8 mouse cellular contexts compared by ENCODE assay signal in genomic region chr15:85028648-85029047, GRCm38 (mm10). TPM values are rescaled to one million over a fixed set of nuclear protein-coding genes. Genes with fewer than 3 reads are reported as not detected.
DNase-seq lines count a peak whose midpoint lies in the region; ATAC-seq and TF ChIP-seq lines count a peak whose summit lies in the region.
"Not testable (repeated sequence)": the region's sequence is repeated elsewhere in the genome, so short reads cannot be mapped to it uniquely, and the experiment has no call there.

Gene Fam118a, plus strand, starts transcription at chr15:85028948.

- not testable (repeated sequence) for H3K9me3 ChIP-seq in heart, embryonic 11.5 days (replicated peaks; ENCODE audit: control insufficient read depth, low read length); hindbrain, embryonic 15.5 days; limb, embryonic 12.5 days; midbrain, embryonic 14.5 days (ENCODE audit: control insufficient read depth, low read length); stomach, postnatal 0 days (ENCODE audit: control insufficient read depth, low read length)

- DNase-seq in adrenal gland, adult 8-10 months; layer of hippocampus, adult 8-10 months (ENCODE audit: low spot score in 2 of 2); midbrain, embryonic 14.5 days; stomach, postnatal 0 days (ENCODE audit: low spot score): not testable (repeated sequence)

- not testable (repeated sequence) for H3K27me3 ChIP-seq in heart, embryonic 11.5 days (ENCODE audit: control insufficient read depth, insufficient read depth, low read length); hindbrain, embryonic 15.5 days; limb, embryonic 12.5 days; midbrain, embryonic 14.5 days (ENCODE audit: control insufficient read depth, insufficient read depth, low read length); stomach, postnatal 0 days (ENCODE audit: control insufficient read depth, insufficient read depth, low read length)

- not testable (repeated sequence) for ATAC-seq in heart, embryonic 11.5 days (replicated peaks; ENCODE audit: insufficient number of reproducible peaks, low FRiP score, low TSS enrichment); hindbrain, embryonic 15.5 days (ENCODE audit: low FRiP score, low read depth); limb, embryonic 12.5 days (ENCODE audit: insufficient number of reproducible peaks, insufficient read depth, low FRiP score, low TSS enrichment, low read depth); midbrain, embryonic 14.5 days (ENCODE audit: low FRiP score, low TSS enrichment); stomach, postnatal 0 days (ENCODE audit: low FRiP score, low TSS enrichment)

- TF ChIP-seq POLR2A in embryonic fibroblast, embryonic 13.5 days (IDR thresholded peaks at IDR 0.05; ENCODE audit: low read depth, low read length), result not testable (repeated sequence)

- not testable (repeated sequence) for H3K27ac ChIP-seq in embryonic fibroblast, embryonic 13.5 days (ENCODE audit: insufficient read depth, low read length); heart, embryonic 11.5 days (ENCODE audit: low read depth, low read length); hindbrain, embryonic 15.5 days (replicated peaks); limb, embryonic 12.5 days; midbrain, embryonic 14.5 days (replicated peaks; ENCODE audit: low read depth, low read length); stomach, postnatal 0 days (replicated peaks)

- not testable (repeated sequence) for TF ChIP-seq EP300 in stomach, postnatal 0 days (optimal IDR thresholded peaks at IDR 0.05)

- not testable (repeated sequence) for TF ChIP-seq CTCF in embryonic fibroblast, embryonic 13.5 days (IDR thresholded peaks at IDR 0.05; ENCODE audit: borderline replicate concordance, insufficient read depth, low read length); stomach, postnatal 0 days (IDR thresholded peaks at IDR 0.05; ENCODE audit: low read depth)

- H3K4me1 ChIP-seq in embryonic fibroblast, embryonic 13.5 days (ENCODE audit: control insufficient read depth, insufficient read depth, low read length); heart, embryonic 11.5 days (ENCODE audit: control insufficient read depth, insufficient read depth, low read length); hindbrain, embryonic 15.5 days (replicated peaks); limb, embryonic 12.5 days (replicated peaks); midbrain, embryonic 14.5 days (ENCODE audit: control insufficient read depth, insufficient read depth, low read length); stomach, postnatal 0 days (replicated peaks; ENCODE audit: control insufficient read depth, insufficient read depth): not testable (repeated sequence)

- WGBS in heart, embryonic 11.5 days (ENCODE audit: insufficient replicate concordance), result 47% methylated on average over 1 of the region's 1 CpGs
- 56% methylated on average over 1 of the region's 1 CpGs for WGBS in hindbrain, embryonic 15.5 days
- WGBS in limb, embryonic 12.5 days, result 41% methylated on average over 1 of the region's 1 CpGs
- 54% methylated on average over 1 of the region's 1 CpGs for WGBS in midbrain, embryonic 14.5 days
- WGBS in stomach, postnatal 0 days, result 28% methylated on average over 1 of the region's 1 CpGs

- not testable (repeated sequence) for H3K9ac ChIP-seq in heart, embryonic 11.5 days (ENCODE audit: low read depth, low read length); hindbrain, embryonic 15.5 days; limb, embryonic 12.5 days (replicated peaks); midbrain, embryonic 14.5 days (replicated peaks; ENCODE audit: low read length); stomach, postnatal 0 days (ENCODE audit: low read length)

- not testable (repeated sequence) for H3K4me2 ChIP-seq in heart, embryonic 11.5 days; hindbrain, embryonic 15.5 days; limb, embryonic 12.5 days; midbrain, embryonic 14.5 days (ENCODE audit: low read length); stomach, postnatal 0 days (replicated peaks; ENCODE audit: low read depth)

- not testable (repeated sequence) for H3K4me3 ChIP-seq in embryonic fibroblast, embryonic 13.5 days (ENCODE audit: insufficient read depth, low read length); heart, embryonic 11.5 days (ENCODE audit: low read depth, low read length); hindbrain, embryonic 15.5 days; limb, embryonic 12.5 days (replicated peaks); midbrain, embryonic 14.5 days (replicated peaks; ENCODE audit: low read depth, low read length); stomach, postnatal 0 days (ENCODE audit: low read depth, low read length)

- H3K36me3 ChIP-seq in heart, embryonic 11.5 days (ENCODE audit: control insufficient read depth, insufficient read depth, low read length); hindbrain, embryonic 15.5 days; limb, embryonic 12.5 days; midbrain, embryonic 14.5 days (ENCODE audit: control insufficient read depth, insufficient read depth, low read length); stomach, postnatal 0 days (ENCODE audit: control insufficient read depth, insufficient read depth, low read length): not testable (repeated sequence)

RNA-seq across cellular contexts. Expression of gene Fam118a, which starts in this region (rescaled TPM):
- 10 to 100 TPM; 12.6 to 17.2 (median 15.2) TPM for total RNA-seq in adrenal gland, adult 8-10 months (2022)
- polyA plus RNA-seq in embryonic fibroblast, embryonic 13.5 days (2011; ENCODE audit: insufficient read length, low read depth, missing spikeins), result 21.1 and 28.6 TPM in 2 replicates
- 16.2 and 20.1 TPM in 2 replicates for polyA plus RNA-seq in heart, embryonic 11.5 days (2014; fragmentation: Nextera tagmentation; extraction: Ambion mirVana)
- polyA plus RNA-seq in hindbrain, embryonic 15.5 days (2015; fragmentation: Nextera tagmentation; extraction: Ambion mirVana), result 30.1 and 30.8 TPM in 2 replicates
- total RNA-seq in layer of hippocampus, adult 8-10 months (2022), result 10 to 100 TPM; 26.9 to 33.0 (median 29.7) TPM
- polyA plus RNA-seq in limb, embryonic 12.5 days (2016; fragmentation: Nextera tagmentation; extraction: Ambion mirVana), result 27.9 and 28.8 TPM in 2 replicates
- polyA plus RNA-seq in midbrain, embryonic 14.5 days (2014; fragmentation: Nextera tagmentation; extraction: Ambion mirVana), result 24.1 and 28.0 TPM in 2 replicates
- polyA plus RNA-seq in stomach, postnatal 0 days (2015; fragmentation: Nextera tagmentation; extraction: Ambion mirVana), result 18.3 and 20.1 TPM in 2 replicates
